Mouse (Mus musculus): ENCODE data around the gene Dop1b. TPM values are rescaled to one million over a fixed set of nuclear protein-coding genes. Genes with fewer than 3 reads are reported as not detected.
"Not testable (repeated sequence)": the region's sequence is repeated elsewhere in the genome, so short reads cannot be mapped to it uniquely, and the experiment has no call there.

Gene Dop1b
- total RNA-seq (2014; fragmentation: Nextera tagmentation) (15.8 and 21.4 TPM in 2 replicates), total RNA-seq (2017) (2.2 and 5.0 TPM in 2 replicates)

- ATAC-seq (replicated peaks; ENCODE audit: poor library complexity, severe bottlenecking) = peak; percentile 93
Measured at GRCm38 (mm10) chr16:93711411-93712188, at the start of gene Dop1b. Gene Dop1b (plus strand): TSS chr16:93711904.

DNA sequence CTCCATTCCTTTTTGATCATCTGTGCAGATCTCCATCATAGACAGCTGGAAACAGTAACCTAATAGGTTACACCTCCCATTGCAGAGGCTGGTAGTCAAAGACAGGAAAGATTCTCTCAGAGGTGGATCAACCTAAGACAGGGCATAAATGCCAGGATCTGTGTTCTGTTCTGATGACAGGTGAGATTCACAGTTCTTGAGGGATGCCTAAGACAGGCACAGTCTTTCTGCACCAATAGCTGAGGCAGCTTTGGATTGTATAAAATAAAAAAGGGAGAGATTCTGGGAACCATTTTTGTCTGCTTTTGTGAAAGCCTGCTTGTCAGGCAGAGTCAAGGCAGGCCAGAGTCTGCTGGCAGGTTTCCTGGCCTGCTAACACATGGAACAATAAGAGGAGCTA lies 43.7 kb upstream of the Dop1b start:
- no peak for ATAC-seq (replicated peaks; ENCODE audit: poor library complexity, severe bottlenecking)

DNA sequence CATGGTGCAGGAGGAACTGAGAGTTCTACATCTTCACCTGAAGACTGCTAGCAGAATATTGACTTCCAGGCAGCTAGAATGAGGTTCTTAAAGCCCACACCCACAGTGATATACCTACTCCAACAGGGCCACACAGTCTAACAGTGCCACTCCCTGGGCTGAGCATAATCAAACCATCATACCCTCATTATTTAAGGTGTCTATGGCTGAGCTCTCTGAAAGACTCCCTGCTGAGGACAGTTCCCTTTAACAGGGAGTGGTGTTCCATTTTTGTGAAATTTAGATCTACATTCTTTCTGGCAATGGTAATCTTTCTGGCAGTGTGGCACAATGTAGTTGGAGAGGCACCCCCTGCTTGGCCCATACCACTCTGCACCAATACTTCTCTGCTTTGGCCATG lies 42.2 kb upstream of the Dop1b start:
- ATAC-seq (replicated peaks; ENCODE audit: poor library complexity, severe bottlenecking) = no peak

DNA sequence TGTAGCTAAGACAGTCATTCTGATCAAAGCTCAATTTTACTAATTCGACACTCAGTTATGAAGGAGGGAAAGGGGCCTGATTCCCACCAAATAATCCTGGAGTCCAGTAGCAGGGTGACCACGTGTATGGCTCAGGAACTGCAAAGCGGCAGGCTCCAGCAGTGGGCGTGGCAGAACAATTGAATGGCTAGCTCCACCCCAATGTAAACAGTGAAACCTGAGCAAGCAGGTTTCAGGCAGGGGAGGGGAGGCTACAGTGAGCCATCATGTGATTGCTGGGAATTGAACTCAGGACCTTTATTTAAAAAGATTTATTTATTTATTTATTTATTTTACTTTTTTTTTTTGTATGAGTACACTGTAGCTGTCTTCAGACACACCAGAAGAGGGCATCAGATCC lies 41.2 kb upstream of the Dop1b start:
- not testable (repeated sequence) for ATAC-seq (replicated peaks; ENCODE audit: poor library complexity, severe bottlenecking)

DNA sequence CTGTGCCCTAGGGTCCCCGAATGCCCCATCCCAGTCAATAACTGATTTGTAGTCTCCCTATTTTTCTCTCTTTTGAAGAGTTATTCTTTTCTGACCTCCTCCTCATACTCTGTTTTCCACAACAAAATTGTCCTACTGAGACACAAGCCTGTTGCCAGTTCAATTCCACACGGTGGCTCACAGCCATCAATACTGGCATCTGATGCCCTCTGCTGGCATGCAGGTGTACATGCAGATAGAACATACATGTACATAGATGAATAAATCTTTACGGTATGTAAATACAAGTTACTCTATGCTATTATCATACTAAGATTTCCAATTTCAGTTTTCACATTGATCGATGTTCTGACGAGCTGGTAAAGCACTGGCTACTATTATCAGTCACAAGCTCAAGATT lies 40.6 kb upstream of the Dop1b start:
- no peak for ATAC-seq (replicated peaks; ENCODE audit: poor library complexity, severe bottlenecking)

GRCm38 (mm10) chr16:93676376-93676775 lies 35.3 kb upstream of the Dop1b start:
- ATAC-seq (replicated peaks; ENCODE audit: poor library complexity, severe bottlenecking) = no peak

DNA sequence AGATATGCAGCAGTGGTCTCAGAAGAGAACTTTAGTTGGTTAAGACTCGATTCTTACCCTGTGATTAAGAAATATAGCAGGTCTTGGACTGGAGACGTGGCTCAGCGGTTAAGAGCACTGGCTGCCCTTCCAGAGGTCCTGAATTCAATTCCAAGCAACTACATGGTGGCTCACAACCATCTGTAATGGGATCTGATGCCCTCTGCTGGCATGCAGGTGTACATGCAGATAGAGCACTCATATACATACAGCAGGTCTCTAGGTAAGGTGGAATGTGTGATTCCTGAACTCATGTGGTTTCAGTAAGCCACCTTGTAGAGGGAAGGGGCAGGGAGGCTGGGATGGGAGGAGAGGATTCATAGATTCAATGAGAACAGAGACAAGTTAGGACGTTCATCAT lies 33.5 kb upstream of the Dop1b start:
- no peak for ATAC-seq (replicated peaks; ENCODE audit: poor library complexity, severe bottlenecking)

DNA sequence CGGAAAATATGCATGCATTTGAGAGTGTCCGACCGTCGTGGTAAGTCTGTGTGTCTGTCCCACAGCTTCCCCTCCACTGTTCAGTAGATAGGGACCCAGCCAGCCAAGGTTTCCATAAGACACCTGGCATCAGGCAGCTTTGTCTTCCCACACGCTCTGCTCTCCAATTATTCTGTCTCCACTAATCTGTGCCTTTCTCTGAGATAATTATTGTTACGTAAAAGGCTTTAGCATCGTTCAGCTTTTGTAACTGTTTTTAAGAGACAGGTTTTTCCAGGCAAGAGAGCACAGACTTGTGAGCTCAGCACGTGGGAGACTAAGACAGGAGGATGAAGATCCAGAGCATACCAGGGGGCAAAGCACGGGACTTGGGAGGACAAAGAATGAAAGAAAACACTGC lies 32.5 kb upstream of the Dop1b start:
- no peak for ATAC-seq (replicated peaks; ENCODE audit: poor library complexity, severe bottlenecking)

GRCm38 (mm10) chr16:93682156-93682688 lies 29.5 kb upstream of the Dop1b start:
- 0 out of 2 replicates have a peak, but pooled peaks have one; percentile 7 for ATAC-seq (replicated peaks; ENCODE audit: poor library complexity, severe bottlenecking)

GRCm38 (mm10) chr16:93682689-93683507 lies 28.8 kb upstream of the Dop1b start, which contains the start of gene Cbr3:
Gene Cbr3 (plus strand): TSS chr16:93683215.
- ATAC-seq (replicated peaks; ENCODE audit: poor library complexity, severe bottlenecking) = peak; percentile 78

DNA sequence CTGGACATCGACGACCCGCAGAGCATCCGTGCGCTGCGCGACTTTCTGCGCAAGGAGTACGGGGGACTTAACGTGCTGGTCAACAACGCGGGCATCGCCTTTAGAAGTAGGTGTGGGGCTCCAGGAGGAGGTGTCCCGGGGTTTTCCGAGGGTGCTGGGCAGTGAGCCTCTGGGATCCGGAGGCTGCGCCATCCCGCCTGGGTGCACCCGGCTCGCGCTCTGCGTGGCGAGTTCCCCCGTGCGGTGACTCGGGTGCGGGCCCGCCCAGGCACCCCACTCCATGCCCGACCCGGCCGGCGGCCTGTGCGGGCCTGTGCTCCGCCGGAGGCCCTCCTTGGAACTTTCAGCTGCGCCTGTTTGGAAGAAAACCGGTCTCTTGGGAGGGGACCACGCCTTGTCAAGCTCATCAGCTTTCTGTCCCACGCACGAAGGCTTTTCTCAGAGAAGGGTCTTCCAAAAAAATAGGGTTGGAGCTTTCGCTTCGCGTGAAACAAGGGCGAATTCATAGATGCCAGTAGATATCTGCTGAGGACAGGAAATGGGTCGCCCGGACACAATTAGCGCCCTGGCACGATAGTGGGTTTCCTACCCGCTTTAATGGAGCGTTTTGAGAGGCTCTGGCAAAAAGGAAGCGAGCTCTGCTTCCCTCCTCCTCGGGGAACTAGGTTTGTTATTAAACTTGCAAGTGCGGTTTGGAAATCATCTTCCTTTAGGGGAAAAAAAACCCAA lies 28.0 kb upstream of the Dop1b start:
- 0 out of 2 replicates have a peak, but pooled peaks have one; percentile 15 for ATAC-seq (replicated peaks; ENCODE audit: poor library complexity, severe bottlenecking)

GRCm38 (mm10) chr16:93684441-93684840 lies 27.3 kb upstream of the Dop1b start:
- ATAC-seq (replicated peaks; ENCODE audit: poor library complexity, severe bottlenecking) = no peak

DNA sequence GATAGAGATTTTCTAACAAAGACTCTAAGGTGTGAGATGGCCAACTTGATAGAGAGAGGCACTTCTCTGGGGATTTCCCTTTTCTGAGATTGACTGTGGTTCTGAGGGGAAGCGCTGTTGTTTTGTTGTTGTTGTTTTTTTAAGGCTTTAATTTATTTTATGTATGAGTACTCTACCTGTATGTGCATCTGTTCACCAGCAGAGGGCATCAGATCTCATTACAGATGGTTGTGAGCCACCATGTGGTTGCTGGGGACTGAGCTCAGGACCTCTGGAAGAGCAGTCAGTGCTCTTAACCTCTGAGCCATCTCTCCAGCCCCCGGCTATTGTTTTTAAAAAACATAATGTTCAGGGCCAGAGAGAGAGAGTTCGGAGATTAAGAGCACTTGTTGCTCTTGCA lies 25.9 kb upstream of the Dop1b start:
- ATAC-seq (replicated peaks; ENCODE audit: poor library complexity, severe bottlenecking) = not testable (repeated sequence)

- no peak for ATAC-seq (replicated peaks; ENCODE audit: poor library complexity, severe bottlenecking)
Measured at GRCm38 (mm10) chr16:93686421-93686820, 25.3 kb upstream of the Dop1b start.

DNA sequence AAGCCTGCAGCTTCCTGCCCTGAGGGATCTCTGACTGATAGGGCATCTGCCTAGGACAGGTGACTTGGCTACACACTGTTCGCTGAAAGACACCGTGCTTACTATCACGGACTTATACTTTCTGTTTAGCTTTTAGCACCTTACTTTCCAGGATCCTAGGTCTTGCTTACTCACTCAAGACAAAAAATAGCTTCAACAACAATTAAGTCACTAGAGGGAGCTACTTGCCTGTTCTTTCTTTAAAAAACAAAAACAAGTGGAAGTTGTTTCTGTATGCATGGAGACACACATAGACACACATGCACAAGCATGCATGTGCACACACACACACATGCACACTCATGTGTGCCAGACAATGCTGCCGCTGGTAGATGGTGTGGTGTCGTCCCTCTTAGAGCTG lies 24.8 kb upstream of the Dop1b start:
- no peak for ATAC-seq (replicated peaks; ENCODE audit: poor library complexity, severe bottlenecking)

GRCm38 (mm10) chr16:93691206-93691841 lies 20.4 kb upstream of the Dop1b start:
- ATAC-seq (replicated peaks; ENCODE audit: poor library complexity, severe bottlenecking) = peak; percentile 80

GRCm38 (mm10) chr16:93692744-93693143 lies 19.0 kb upstream of the Dop1b start:
- ATAC-seq (replicated peaks; ENCODE audit: poor library complexity, severe bottlenecking) = no peak

GRCm38 (mm10) chr16:93707116-93707515 lies 4.6 kb upstream of the Dop1b start:
- ATAC-seq (replicated peaks; ENCODE audit: poor library complexity, severe bottlenecking) = no peak

DNA sequence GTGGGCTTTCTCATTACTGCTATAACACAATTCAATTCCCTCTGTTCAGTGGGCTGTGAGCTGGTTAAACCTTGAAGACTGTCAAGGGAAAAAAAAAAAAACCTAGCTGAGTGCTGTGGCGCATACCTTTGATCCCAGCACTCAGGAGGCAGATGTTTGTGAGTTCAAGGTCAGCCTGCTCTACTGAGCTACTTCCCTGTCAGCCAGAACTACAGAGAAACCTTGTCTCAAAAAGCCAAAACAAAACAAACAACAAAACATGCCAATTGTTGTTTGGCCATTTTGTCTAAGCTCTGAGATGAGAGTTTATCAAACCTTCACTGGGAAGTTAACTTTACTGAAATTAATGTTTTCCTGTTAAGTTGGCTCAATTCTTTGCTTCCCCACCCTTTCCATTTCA lies 2.5 kb upstream of the Dop1b start:
- no peak for ATAC-seq (replicated peaks; ENCODE audit: poor library complexity, severe bottlenecking)

- peak; percentile 46 for ATAC-seq (replicated peaks; ENCODE audit: poor library complexity, severe bottlenecking)
Measured at GRCm38 (mm10) chr16:93710924-93711323, 780 bp upstream of the Dop1b start.

Measured in granulocyte monocyte progenitor cell, adult 5-6 weeks (primary cell).